Mouse (Mus musculus) heart, embryonic 12.5 days (tissue): ENCODE results near the gene Tmed8. TPM values are rescaled to one million over a fixed set of nuclear protein-coding genes. Genes with fewer than 3 reads are reported as not detected.

Experiments used
- ATAC-seq: fragments of 200-750 bp; cut with Nextera tagmentation; 2 replicates; pipeline ENCODE4 v1.8.0; 2017; ENCODE audit warnings: moderate TSS enrichment, moderate library complexity; ENCODE audit not compliant: insufficient number of reproducible peaks, low FRiP score
- H3K27ac ChIP-seq: fragments of 300-500 bp; sonication (generic); 2 replicates; pipeline ENCODE4 v1.5.1; 2016; ENCODE audit warnings: mild to moderate bottlenecking, moderate library complexity; ENCODE audit not compliant: poor library complexity, severe bottlenecking
- H3K27me3 ChIP-seq: fragments of 300-500 bp; sonication (generic); replicated peaks from 2 replicates; pipeline ENCODE4 v1.6.1; 2016; ENCODE audit warnings: mild to moderate bottlenecking, moderate library complexity
- H3K36me3 ChIP-seq: fragments of 300-500 bp; sonication (generic); 2 replicates; pipeline ENCODE4 v1.6.1; 2016; ENCODE audit warnings: mild to moderate bottlenecking, moderate library complexity
- H3K4me1 ChIP-seq: fragments of 300-500 bp; sonication (generic); replicated peaks from 2 replicates; pipeline ENCODE4 v1.6.1; 2016; ENCODE audit warnings: mild to moderate bottlenecking
- H3K4me2 ChIP-seq: fragments of 300-500 bp; sonication (generic); 2 replicates; pipeline ENCODE4 v1.6.1; 2016; ENCODE audit warnings: mild to moderate bottlenecking, moderate library complexity
- H3K4me3 ChIP-seq: fragments of 300-500 bp; sonication (generic); 2 replicates; pipeline ENCODE4 v1.5.1; 2016; ENCODE audit warnings: mild to moderate bottlenecking
- H3K9ac ChIP-seq: fragments of 300-500 bp; sonication (generic); 2 replicates; pipeline ENCODE4 v1.6.1; 2016; ENCODE audit warnings: mild to moderate bottlenecking, moderate library complexity
- H3K9me3 ChIP-seq: fragments of 300-500 bp; sonication (generic); replicated peaks from 2 replicates; pipeline ENCODE4 v1.6.1; 2016; ENCODE audit warnings: mild to moderate bottlenecking, moderate library complexity
- WGBS: fragments of 180-500 bp; shearing (Covaris S2); methylation state at CpG from one replicate; pipeline ENCODE4 v1.1.7; 2016; 5-methylcytosine and 5-hydroxymethylcytosine counted together
- polyA plus RNA-seq: library from polyadenylated mRNA; unstranded; fragments of >200 nt; fragmentation: Nextera tagmentation; extraction: Ambion mirVana; gene quantifications from 2 replicates; pipeline ENCODE4 v1.2.1, GENCODE M21; 2016

Gene Tmed8
- polyA plus RNA-seq, 1 experiment from 2014 or later, result 3.4 TPM

DNA sequence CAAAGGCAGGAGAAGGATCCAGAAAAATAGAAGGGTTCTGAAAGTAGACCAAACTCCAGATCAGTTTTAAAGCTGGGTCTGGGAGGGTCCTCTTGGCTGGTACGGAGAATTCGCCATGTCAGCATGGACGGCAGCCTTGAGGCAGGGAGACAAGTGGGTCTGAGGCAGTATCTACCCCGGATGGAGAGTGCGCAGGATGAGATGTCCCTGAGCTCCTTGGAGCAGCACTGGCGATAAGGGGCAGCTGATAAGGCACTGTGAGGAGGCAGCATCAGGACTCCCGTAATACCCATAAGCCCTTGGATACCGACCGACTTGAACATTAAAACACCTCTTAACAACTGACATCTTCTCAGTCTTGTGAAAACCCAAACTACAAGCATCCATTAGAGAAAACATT, 67.5 kb downstream of the Tmed8 start:
- no peaks in the 10 kb centered on the region for H3K27me3 ChIP-seq
- no peak overlapping the region for H3K9ac ChIP-seq
- 48% methylated on average over 9 of the region's 9 CpGs for WGBS
- H3K4me2 ChIP-seq, result no peak overlapping the region
- no peak overlapping the region for H3K27ac ChIP-seq
- H3K36me3 ChIP-seq, result peaks cover 56% of the 10 kb centered on the region
- H3K4me3 ChIP-seq, result no peak overlapping the region
- no peak for ATAC-seq
- H3K4me1 ChIP-seq, result peaks cover 10% of the 10 kb centered on the region
- H3K9me3 ChIP-seq, result no peaks in the 10 kb centered on the region

- no peaks in the 10 kb centered on the region for H3K9me3 ChIP-seq
- no peak for ATAC-seq
- H3K9ac ChIP-seq, result no peak overlapping the region
- H3K4me3 ChIP-seq, result no peak overlapping the region
- H3K4me1 ChIP-seq, result peaks cover 10% of the 10 kb centered on the region
- no peaks in the 10 kb centered on the region for H3K27me3 ChIP-seq
- H3K4me2 ChIP-seq, result no peak overlapping the region
- H3K27ac ChIP-seq, result no peak overlapping the region
- 73% methylated on average over 6 of the region's 6 CpGs for WGBS
- H3K36me3 ChIP-seq, result peaks cover 55% of the 10 kb centered on the region
Measured at GRCm38 (mm10) chr12:87132210-87132609, 68.0 kb downstream of the Tmed8 start.

GRCm38 (mm10) chr12:87131619-87132018, 68.6 kb downstream of the Tmed8 start:
- Histone ChIP-seq H3K4me1 (peaks cover 10% of the 10 kb centered on the region), H3K27me3 (no peaks in the 10 kb centered on the region), H3K27ac (no peak overlapping the region), H3K4me3 (no peak overlapping the region), H3K36me3 (peaks cover 53% of the 10 kb centered on the region), H3K9ac (no peak overlapping the region), H3K9me3 (no peaks in the 10 kb centered on the region), H3K4me2 (no peak overlapping the region)
- WGBS, result 61% methylated on average over 3 of the region's 3 CpGs
- no peak for ATAC-seq

GRCm38 (mm10) chr12:87131181-87131580, 69.1 kb downstream of the Tmed8 start:
- Histone ChIP-seq H3K36me3 (peaks cover 52% of the 10 kb centered on the region), H3K27me3 (no peaks in the 10 kb centered on the region), H3K27ac (no peak overlapping the region), H3K4me2 (no peak overlapping the region), H3K4me1 (peaks cover 10% of the 10 kb centered on the region), H3K9ac (no peak overlapping the region), H3K9me3 (no peaks in the 10 kb centered on the region), H3K4me3 (no peak overlapping the region)
- ATAC-seq, result no peak
- 58% methylated on average over 2 of the region's 2 CpGs for WGBS

DNA sequence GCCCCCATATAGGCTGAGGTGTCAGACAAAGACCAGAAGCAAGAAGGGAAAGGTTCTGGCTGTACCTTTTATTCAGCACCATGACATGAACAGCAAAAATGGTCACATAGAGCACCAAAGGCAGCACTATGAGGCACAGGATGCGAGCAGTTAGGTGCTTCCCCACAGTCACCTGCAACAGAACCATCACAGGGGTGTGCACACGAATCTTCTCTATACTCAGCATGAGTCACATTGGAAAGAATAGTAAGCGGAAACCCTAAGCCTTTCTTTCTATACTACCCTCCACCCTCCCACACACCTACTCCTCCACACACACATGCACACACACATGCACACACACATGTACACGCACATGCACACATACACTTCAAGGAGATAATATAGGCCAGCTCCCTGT, 70.0 kb downstream of the Tmed8 start:
- Histone ChIP-seq H3K27ac (no peak overlapping the region), H3K9me3 (no peaks in the 10 kb centered on the region), H3K4me3 (no peak overlapping the region), H3K36me3 (peaks cover 47% of the 10 kb centered on the region), H3K4me2 (no peak overlapping the region), H3K27me3 (no peaks in the 10 kb centered on the region), H3K4me1 (peaks cover 10% of the 10 kb centered on the region), H3K9ac (no peak overlapping the region)
- WGBS, result 89% methylated on average over 4 of the region's 4 CpGs
- no peak for ATAC-seq

DNA sequence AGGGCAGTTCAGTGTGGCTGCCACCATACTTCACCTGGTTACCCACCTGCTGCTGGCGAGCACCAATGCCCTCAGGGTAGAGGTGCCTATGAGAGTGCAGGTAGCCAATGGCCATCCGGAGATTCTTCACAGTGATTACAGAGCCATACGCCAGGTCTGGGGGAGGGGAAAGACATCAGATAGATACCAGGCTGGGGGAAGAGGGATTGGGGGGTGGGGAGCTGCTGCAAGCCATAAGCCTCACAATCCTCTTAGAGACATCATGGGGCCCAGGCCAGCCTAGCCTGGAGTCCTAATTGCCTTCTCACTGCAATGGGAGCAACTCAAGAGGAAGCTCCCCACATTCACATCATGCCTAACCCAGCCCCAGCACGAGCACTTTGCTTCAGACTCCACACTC, 73.0 kb downstream of the Tmed8 start:
- H3K4me2 ChIP-seq, result no peak overlapping the region
- no peak for ATAC-seq
- H3K4me3 ChIP-seq, result no peak overlapping the region
- H3K9ac ChIP-seq, result no peak overlapping the region
- H3K27ac ChIP-seq, result no peak overlapping the region
- WGBS, result 77% methylated on average over 4 of the region's 4 CpGs
- no peaks in the 10 kb centered on the region for H3K27me3 ChIP-seq
- H3K36me3 ChIP-seq, result peaks cover 58% of the 10 kb centered on the region
- peaks cover 5% of the 10 kb centered on the region for H3K4me1 ChIP-seq
- no peaks in the 10 kb centered on the region for H3K9me3 ChIP-seq

DNA sequence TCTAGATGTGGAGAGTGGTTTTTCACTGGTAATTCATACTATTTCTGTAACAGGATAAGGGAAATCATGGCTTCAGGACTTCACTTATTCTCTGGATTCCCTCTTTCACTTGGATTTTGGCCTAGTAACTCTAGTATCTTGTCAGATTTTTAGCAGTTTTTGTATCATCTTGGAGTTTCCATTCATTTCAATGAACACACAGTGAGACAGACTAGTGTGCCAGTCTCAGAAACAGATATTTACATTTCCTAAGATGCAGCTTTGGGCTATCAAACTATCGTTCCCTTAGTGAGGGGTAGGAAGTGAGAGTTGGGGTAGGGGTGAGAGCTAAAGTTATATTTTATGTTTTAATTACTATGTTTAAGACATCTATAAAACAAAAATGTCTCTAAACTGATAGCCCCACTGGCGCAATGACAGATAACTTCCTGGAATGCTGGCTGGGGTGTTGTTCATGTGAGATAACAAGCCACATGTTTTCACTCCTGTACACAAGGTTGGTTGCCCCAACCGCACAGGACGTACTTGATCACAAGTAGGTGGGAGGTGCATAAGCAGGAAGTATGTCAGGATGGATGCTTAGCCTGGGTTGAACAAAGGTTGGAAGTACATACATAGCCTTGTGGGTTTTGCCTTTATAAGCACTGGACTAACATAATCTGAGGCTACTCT, 78.2 kb downstream of the Tmed8 start:
- 68% methylated on average over 4 of the region's 4 CpGs for WGBS
- ATAC-seq, result 0 out of 2 replicates have a peak, but pooled peaks have one; percentile 39
- H3K9me3 ChIP-seq, result no peaks in the 10 kb centered on the region
- H3K27ac ChIP-seq, result no peak overlapping the region
- H3K9ac ChIP-seq, result no peak overlapping the region
- peaks cover 59% of the 10 kb centered on the region for H3K36me3 ChIP-seq
- no peak overlapping the region for H3K4me2 ChIP-seq
- no peaks in the 10 kb centered on the region for H3K27me3 ChIP-seq
- no peaks in the 10 kb centered on the region for H3K4me1 ChIP-seq
- H3K4me3 ChIP-seq, result no peak overlapping the region

Other genes starting within 250 kb of the Tmed8 start
- not detected in 2 replicates for gene Zdhhc22, start 210.0 kb downstream of the Tmed8 start, polyA plus RNA-seq
- not detected in 2 replicates for gene Tmem63c, start 179.1 kb downstream of the Tmed8 start, polyA plus RNA-seq
- 0.57 TPM in 1 of 2 replicates, not detected in the other for gene Ngb, start 97.9 kb downstream of the Tmed8 start, polyA plus RNA-seq
- gene Gstz1, start 53.3 kb downstream of the Tmed8 start, polyA plus RNA-seq, result 30.9 and 31.4 TPM in 2 replicates
- gene Pomt2, start 52.5 kb downstream of the Tmed8 start, polyA plus RNA-seq, result 15.4 and 16.0 TPM in 2 replicates
- gene Samd15, start 731 bp downstream of the Tmed8 start, polyA plus RNA-seq, result 0.91 and 1.3 TPM in 2 replicates
- gene Noxred1, start 38.3 kb upstream of the Tmed8 start, polyA plus RNA-seq, result 0.42 and 1.5 TPM in 2 replicates
- 29.6 and 31.8 TPM in 2 replicates for gene Vipas39, start 65.8 kb upstream of the Tmed8 start, polyA plus RNA-seq
- gene Ahsa1, start 66.0 kb upstream of the Tmed8 start, polyA plus RNA-seq, result 190 and 196 TPM in 2 replicates
- gene Ism2, start 99.3 kb upstream of the Tmed8 start, polyA plus RNA-seq, result 0.92 and 1.1 TPM in 2 replicates
- gene Sptlc2, start 187.9 kb upstream of the Tmed8 start, polyA plus RNA-seq, result 73.3 and 76.4 TPM in 2 replicates
- gene Slirp, start 243.4 kb upstream of the Tmed8 start, polyA plus RNA-seq, result 249 and 268 TPM in 2 replicates
- gene Alkbh1, start 243.6 kb upstream of the Tmed8 start, polyA plus RNA-seq, result 36.6 and 40.0 TPM in 2 replicates